Mouse (Mus musculus) small intestine, adult 2 months (tissue): ENCODE results near the gene Gm20388.

Experiments
- CTCF ChIP-seq: fragments of 200-500 bp; IDR thresholded peaks from 2 replicates; pipeline ENCODE4 v1.5.1; 2012; ENCODE audit warnings: low read depth, mild to moderate bottlenecking, control low read depth, inconsistent platforms, low read length, moderate library complexity, mixed read lengths; ENCODE audit not compliant: insufficient replicate concordance, insufficient read length; ENCODE audit errors: extremely low read depth
- POLR2A ChIP-seq: fragments of 200-500 bp; IDR thresholded peaks from 2 replicates; pipeline ENCODE4 v1.6.1; 2012; ENCODE audit warnings: low read depth, mild to moderate bottlenecking, control low read depth, inconsistent platforms, low read length, moderate library complexity

GRCm38 (mm10) chr8:123353216-123353615, 3442.6 kb downstream of the Gm20388 start:
- TF ChIP-seq CTCF (no peak), POLR2A (no peak)
